Mouse (Mus musculus): ENCODE results near the gene Ibsp.

Ibsp gene

DNA sequence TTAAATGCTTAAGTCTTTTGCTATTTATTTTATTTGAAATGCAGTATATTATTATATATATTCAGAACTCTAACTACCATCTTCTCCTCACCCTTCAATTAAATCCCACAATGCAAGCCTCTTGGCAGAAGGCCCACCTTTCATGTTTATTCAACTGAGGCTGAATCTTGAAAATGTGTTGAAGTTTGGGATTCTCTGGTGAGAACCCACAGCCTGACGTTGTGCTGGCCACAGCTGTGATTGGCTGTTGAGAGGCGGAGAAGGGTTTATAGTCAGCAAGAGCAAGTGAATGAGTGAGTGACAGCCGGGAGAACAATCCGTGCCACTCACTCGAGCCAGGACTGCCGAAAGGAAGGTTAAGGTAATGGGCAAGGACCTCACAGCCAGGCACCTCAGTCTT is at the start of gene Ibsp:
Gene Ibsp (plus strand): TSS at position 178 of the 400 bp plus-strand sequence.
- no peak for DNase-seq (ENCODE audit: extremely low read depth, low read depth, low spot score)

DNA sequence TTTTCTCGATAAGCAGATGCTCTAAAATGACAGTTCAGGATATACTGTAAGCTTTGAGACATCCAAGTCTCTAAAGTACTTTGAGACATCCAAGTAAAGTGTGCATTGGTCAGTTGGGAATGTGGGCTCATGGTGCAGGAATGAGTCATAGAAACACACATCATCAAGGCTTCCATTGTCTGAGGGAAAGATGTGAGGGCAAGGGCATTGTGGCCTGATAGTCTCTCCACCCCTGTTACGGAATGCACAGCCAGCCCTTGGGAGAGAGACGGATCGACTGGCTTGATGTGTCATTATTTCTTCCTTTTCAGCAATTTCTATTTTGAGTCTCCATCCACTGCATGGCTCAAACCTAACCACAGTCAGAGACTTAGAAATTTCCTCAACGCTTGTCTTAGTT is 47.2 kb upstream of the Ibsp start:
- no peak for DNase-seq (ENCODE audit: extremely low read depth, low read depth, low spot score)

DNA sequence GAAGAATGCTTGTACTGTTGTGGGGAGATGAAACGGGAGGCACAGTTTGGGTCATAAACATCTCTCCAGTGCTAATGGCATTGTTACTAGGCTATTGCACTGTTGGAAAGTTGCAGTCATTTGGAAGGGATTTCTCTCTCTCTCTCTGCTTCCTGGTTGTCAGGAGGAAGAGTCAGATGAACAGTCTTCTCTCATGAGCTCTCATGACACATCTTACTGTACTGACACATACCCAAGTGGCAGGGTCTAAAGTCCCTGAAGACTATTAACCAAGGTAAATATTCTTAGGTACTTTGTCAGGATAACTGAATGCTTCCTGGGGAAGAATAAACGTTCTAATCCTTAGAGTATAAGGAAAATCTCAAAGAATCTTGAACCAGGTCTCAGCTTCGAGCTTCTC is 42.4 kb upstream of the Ibsp start:
- no peak for DNase-seq (ENCODE audit: extremely low read depth, low read depth, low spot score)

DNA sequence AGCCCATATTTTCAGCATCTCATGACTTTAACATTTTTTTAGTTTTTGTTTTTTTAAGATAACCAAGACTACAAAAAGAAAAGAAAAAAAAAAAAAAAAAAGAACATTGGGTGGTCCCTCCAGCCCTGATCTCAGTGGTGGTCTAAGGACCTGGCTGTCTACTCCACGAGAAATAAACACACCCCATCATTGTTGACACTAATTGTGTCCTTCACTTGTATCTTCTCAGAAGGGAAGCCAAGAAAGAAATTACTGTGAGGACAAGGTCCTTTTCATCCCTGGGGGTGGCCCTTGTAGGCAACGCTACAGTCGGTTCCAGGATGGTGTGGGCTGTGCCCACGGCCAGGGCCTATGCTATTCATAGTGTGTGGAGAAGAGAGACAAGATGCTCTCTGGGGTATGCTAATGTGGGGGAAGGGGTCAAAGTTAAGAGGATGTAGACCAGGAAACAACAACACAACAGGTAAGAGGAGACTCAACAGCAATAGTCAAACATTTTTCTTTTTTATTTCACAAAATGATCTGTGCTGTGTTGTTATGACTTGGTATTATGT is 37.0 kb upstream of the Ibsp start:
- no peak for DNase-seq (ENCODE audit: extremely low read depth, low read depth, low spot score)

DNA sequence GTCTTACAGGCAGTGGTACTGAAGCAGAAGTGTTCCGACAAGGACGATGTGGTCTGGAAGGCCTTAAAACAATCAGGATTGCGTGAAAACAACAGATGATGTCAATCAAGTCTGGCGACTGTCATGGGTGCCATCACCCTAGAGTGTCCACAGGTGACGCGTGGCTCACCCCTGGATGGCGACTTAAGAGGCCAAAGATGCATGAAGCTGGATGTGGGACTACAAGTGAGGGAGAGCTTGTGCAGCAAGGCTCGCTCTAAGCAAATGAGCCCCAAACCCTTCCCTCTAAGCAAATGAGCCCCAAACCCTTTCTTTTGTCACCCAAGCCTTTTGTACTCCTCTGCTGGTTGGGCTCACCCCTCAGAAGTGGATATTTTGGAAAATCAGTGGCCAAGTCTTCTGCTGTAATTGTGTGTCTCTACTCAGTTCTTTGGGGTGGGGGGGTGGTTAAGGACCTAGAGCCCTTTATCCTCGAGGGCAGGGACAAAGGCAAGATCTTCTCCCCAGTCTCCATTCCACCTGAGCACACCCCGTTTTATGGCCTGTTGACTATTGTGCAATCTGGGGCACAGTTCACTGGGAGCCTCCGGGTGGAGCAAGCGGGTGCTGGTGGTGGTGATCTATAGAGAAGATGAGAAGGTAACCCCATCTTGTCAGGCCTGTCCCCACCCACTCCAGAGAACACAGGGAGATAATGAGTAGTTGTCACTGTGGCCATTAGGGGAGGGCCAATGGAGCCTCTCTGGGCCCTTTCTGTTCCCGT is 35.8 kb upstream of the Ibsp start:
- DNase-seq (ENCODE audit: extremely low read depth, low read depth, low spot score) = no peak

DNA sequence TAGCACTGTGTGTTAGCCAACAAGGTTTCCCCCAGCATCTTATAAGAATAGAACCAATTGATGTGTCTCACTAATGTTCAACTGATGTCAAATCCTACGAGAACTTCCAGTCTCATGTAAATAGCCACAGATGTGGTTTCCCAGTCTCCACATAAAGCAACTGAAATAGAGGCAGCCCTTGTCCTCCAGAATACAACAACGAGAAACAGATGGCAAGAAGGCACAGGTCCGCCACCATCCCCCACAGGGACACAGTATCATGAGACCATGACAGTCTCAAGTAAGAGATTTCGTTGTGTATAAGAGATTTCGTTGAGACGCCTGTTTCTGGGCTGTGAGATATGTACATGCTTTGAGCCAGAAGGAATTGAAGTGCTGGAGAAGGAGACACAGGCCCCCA is 4.8 kb upstream of the Ibsp start:
- no peak for DNase-seq (ENCODE audit: extremely low read depth, low read depth, low spot score)

DNA sequence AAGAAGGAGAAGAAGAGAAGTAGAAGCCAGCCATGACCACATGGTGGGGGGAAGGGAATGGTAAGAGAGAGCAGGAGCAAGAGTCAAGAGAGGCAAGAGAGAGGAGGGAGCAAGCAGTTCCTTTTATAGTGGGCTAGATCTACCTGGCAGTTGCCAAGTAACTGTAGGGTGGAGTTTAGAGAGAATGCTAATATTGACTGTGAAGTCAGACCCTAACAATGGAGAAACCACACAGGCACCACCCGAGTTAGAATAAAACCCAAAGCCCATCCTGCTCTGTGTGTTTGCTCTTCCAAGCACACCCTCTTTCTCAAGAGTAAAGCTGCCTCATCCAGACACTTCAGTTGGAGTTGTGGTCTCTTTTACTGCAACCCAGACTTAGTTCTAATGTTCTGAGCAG is 15.1 kb downstream of the Ibsp start:
- no peak for DNase-seq (ENCODE audit: extremely low read depth, low read depth, low spot score)

DNA sequence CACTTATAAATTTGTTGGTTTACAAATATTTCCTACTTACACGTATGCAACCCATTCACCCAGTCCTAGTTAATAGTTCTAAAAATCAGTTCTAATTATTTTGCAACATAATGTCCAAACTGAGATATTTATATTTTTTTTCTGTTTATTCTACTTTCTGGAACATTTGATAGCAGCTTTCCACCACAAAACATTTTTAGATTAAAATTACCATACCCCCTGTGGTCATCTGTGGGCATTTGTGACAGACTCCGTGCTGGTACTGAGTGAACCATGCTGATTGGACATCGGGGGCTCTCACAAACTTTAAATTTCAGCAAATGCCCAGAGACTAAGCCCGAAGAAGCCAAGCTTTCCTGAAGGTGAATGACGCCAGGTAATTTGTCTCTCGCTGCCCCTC is 26.1 kb downstream of the Ibsp start, which contains the start of gene Mepe:
Gene Mepe (plus strand): TSS at position 301 of the 400 bp plus-strand sequence.
- DNase-seq (ENCODE audit: extremely low read depth, low read depth, low spot score) = no peak

DNA sequence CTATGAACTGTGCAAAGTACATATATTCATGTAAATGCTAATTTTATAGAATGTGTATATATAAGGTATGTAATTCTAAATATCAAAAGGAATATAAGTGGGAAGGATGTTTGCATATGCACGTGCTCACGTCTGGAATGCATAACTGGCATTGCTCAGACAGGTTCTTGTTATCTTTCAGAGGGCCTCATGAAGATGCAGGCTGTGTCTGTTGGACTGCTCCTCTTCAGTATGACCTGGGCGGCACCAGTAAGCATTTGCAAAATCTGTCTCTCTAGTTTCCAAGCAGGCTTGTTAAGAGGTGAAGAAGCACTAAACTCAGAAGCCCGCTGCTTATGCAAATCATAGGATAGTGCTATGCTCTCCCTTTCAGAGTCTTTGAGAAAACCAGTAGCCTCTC is 27.9 kb downstream of the Ibsp start:
- DNase-seq (ENCODE audit: extremely low read depth, low read depth, low spot score) = no peak

DNA sequence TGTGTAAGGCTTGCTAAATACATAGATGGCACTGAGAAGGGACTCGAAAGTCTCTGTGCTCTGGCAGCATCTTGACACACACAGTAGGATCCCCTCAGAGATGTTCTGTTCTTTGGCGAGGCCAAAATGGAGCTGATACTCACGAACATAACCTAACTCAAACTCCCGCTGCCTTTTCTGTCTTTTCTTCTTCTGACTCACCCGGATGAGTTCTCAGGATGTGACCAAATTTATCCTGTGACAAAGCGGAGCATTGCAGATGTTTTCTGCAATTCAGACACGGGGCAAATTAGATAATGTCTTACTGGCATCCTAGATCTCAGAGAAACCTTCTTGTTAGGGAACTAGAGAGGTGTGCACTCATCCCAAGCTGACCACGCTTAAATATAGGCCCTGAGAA is 28.4 kb downstream of the Ibsp start:
- no peak for DNase-seq (ENCODE audit: extremely low read depth, low read depth, low spot score)

DNA sequence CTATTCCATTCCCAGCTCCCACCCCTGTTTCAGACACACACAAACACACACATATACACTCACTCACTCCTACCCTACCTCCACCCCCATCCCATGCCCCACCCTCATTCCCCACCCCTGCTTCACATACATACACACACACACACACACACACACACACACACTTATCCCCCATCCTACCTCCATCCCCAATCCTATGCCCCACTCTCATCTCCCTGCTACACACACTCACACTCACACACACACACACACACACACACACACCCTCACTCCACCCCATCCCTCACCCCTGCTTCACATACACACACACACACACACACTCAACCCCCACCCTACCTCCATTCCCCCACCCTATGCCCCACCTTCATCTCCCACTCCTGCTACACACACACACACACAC is 28.9 kb downstream of the Ibsp start:
- DNase-seq (ENCODE audit: extremely low read depth, low read depth, low spot score) = no peak

DNA sequence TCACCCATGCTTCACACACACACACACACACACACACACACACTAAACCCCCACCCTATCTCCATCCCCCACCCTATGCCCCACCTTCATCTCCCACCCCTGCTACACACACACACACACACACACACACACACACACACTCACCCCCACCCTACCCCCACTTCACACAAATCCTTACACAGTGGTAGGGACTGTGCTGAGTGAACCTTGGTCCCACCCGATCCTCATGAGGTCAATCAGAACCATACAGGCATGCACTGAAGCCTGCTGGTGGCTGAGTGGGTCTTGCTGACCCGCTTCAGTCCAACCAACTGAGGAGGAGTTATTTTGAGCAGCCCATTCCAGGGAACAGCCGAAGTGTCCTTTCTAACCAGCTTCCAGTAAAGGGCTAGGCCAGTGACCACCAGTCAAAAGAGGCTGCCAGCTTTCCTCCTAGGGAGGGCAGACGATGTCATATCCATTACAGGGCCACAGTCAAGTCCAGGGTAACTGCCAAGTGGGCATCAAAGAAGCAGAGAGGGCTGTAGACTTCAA is 29.4 kb downstream of the Ibsp start:
- no peak for DNase-seq (ENCODE audit: extremely low read depth, low read depth, low spot score)

DNA sequence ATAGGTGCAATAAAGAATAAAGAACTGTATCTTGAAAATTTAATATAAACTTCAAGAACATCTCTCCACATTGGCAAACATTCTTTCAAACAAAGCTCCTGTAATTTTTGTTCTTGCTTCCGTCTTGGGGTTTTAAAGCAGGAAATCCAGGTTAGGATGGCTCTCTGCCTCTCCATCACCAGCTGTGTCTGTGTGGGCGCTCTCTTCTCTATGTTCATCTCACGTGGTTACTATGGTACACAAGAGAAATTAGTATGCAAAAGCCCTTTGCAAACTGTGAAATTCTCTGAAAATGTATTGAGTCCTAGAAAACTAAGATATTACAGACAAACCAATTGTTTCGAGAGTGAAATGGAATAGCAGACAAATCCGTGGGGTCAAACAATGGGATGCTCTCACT is 30.4 kb downstream of the Ibsp start:
- no peak for DNase-seq (ENCODE audit: extremely low read depth, low read depth, low spot score)

DNA sequence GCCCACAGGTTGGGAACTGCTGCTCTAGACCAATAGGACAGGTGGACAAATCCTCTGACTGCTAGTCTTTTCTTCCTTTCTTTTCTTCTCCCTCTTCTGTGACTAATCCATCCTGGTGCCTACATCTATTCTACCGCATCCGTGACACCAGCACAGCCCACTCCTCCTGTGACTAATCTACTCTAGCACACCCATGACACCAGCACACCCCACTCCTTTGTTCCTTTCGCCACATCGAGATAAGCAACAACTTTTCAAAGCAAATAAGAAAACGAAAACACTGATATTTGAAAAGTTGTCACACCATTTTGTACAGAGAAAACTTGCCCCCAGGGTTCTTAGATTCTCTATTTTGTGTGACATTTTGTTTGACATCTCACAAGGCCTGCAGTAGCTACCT is 31.1 kb downstream of the Ibsp start:
- no peak for DNase-seq (ENCODE audit: extremely low read depth, low read depth, low spot score)

DNA sequence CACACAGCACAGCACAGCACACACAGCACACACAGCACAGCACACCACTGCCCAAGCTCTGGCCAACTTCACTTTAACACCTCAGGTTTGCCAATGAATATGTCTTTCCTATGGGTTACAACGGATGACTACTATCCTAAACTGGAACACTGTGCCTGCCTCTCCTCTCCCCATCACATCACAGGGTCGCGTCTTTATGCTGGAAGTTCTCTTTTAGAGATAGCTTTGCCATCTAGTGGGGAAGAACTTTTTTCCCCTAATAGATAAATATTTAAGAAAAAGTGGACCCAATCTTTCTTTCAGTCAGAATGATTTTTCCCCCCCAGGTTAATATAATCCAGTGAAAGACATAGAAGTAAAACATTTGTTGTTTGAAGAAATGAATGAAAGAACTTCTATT is 33.3 kb downstream of the Ibsp start:
- no peak for DNase-seq (ENCODE audit: extremely low read depth, low read depth, low spot score)

DNA sequence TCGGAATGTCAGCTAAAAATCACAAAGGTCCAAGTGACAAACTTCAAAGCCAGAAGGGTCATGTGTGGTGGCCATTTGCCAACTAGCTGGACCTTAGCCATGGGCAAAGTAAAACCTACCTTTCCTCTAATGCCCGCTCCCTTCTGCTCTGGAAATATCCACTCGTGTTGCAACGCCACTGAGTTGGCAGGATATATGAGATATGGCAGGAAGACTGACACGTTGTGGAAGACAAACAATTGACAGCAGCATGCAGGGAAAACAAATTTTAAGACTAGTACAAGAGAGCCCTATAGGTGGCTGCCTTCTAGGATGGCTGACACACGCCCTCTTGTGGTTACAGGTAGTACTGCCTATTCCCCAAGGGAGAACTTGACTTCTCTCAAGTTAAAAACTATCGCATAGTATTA is 34.3 kb downstream of the Ibsp start:
- no peak for DNase-seq (ENCODE audit: extremely low read depth, low read depth, low spot score)

DNA sequence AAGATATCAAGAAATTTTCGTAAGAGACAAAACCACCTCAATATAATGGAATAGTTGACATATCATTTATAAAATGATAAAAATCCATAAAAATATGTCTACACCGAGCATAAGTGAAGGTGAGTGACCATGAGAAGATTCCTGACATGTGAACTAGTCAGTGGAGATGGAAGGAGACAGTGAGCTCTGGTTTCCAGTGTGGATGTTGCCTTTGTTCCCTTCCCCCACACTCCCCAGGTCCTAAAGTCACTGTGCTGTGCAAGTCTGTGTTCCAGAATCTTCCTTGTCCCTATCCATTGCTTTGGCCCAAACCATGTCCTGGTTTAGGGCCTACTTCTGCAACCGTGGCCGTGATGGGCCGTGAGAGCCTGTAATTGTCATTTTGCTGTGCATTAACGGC is 34.7 kb downstream of the Ibsp start:
- no peak for DNase-seq (ENCODE audit: extremely low read depth, low read depth, low spot score)

DNA sequence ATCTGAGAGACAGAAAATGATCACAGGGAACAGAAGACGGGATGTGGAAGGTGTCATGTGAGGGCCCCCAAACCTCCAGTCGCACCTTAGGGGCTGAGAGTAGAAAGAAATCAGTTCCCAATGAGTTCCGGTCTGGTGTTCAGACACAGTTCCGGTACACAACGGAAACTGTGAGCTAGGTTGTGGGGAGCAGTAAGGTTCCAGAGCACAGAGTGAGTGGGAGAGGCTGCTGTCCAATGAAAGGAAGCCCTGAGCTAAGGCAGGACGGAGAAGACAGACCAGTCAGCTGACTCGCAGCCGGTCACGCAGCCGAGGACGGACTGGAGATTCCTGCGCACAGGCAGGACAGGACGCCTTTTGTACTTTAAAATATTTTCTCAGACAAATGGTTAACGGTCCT is 35.5 kb downstream of the Ibsp start:
- no peak for DNase-seq (ENCODE audit: extremely low read depth, low read depth, low spot score)

DNA sequence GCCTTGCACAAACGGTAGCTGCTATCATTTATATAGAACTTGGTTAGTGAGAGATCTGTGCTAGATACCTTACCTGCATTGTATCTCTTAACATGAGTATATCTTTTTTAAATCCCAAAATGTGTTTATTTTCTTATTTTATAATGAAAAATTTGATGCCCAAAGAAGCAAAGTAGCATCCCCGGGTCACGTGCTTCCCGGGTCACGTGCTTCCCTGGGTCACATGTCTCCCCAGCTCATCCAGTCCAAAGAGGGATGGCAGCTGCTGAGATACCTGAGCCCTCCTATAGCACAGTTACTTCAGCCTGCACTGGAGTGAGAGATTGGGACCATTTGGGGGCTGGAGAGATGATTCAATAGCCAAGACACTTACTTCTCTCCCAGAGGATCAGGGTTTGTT is 37.0 kb downstream of the Ibsp start:
- DNase-seq (ENCODE audit: extremely low read depth, low read depth, low spot score) = no peak

DNA sequence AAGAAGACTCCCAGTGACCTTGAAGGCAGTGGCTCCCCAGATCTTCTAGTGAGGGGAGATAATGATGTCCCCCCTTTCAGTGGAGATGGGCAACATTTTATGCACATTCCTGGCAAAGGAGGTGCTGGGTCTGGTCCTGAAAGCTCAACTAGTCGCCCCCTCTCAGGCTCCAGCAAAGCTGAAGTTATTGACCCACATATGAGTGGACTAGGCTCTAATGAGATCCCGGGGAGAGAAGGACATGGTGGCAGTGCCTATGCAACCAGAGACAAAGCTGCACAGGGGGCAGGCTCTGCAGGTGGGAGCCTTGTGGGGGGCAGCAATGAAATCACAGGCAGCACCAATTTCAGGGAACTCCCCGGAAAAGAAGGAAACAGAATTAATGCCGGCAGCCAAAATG is 38.5 kb downstream of the Ibsp start:
- no peak for DNase-seq (ENCODE audit: extremely low read depth, low read depth, low spot score)

DNA sequence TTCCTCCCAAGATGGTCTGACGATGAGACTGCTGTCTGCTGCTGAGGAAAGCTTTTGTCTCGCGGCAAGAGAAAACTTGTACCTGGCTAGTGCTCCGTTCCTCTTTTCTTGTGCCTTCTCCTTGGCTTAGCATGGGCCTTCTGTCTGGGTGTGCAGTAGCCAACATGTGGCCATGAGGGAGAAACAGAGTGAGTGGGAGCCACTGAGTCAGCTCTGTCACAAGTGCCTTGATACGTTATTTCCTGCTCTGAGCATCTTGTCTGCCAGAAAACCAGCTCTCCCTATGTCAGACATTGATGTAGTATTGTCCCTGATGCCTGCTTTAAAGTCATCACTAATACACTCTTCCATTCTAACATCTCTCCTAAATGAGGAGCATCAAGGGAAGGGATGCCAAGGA is 40.0 kb downstream of the Ibsp start:
- DNase-seq (ENCODE audit: extremely low read depth, low read depth, low spot score) = no peak

DNA sequence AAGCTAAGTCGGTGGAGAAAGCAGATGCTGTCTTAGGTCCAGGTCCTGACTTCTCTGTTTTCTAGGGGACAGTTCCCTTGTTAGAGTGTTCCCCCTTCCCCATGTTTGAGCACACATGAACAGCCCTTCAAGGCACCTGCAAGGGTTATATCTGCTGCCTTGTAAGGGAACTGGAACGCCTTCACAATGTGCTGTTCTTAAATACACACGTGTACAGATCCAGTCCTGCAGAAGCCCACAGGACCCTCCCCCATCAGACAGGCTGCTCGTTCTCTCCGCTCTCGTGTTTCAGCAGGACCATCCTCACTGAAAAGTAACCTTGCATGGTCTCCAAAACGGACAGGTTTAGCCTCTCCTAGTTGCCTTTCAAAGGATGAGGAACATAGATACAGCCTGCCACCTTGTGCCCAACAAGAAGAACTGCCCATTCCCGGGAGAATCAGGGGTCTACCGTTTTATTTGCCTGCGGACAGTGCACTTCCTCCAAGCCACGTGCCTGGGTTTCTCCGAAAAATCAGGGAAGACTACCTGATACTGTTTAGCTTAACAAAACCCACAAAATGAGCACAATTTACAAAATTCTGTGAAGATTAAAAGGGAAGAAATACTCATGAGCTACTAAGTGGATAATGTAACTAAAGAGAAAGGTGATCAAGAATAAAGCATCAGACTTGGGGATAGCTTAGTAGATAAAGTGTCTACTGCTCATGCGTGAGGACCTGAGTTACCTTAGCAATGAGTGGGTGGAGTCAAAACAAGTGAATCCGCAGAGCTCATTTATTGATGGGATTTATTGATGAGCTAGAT is 40.9 kb downstream of the Ibsp start:
- no peak for DNase-seq (ENCODE audit: extremely low read depth, low read depth, low spot score)
